Mouse (Mus musculus): ENCODE data around the gene Ptger1.
A peak's percentile ranks its signal among the peaks of the same experiment; 100 is the strongest.

Gene Ptger1

GRCm38 (mm10) chr8:83665969-83666865 is at the start of gene Ptger1:
Gene Ptger1, plus strand, starts transcription at chr8:83666678.
- no peak for DNase-seq (ENCODE audit: low spot score in 2 of 2)

GRCm38 (mm10) chr8:83617111-83617510 is 49.4 kb upstream of the Ptger1 start:
- no peak for DNase-seq (ENCODE audit: low spot score in 2 of 2)

GRCm38 (mm10) chr8:83618566-83618965 is 47.9 kb upstream of the Ptger1 start:
- no peak for DNase-seq (ENCODE audit: low spot score in 2 of 2)

DNA sequence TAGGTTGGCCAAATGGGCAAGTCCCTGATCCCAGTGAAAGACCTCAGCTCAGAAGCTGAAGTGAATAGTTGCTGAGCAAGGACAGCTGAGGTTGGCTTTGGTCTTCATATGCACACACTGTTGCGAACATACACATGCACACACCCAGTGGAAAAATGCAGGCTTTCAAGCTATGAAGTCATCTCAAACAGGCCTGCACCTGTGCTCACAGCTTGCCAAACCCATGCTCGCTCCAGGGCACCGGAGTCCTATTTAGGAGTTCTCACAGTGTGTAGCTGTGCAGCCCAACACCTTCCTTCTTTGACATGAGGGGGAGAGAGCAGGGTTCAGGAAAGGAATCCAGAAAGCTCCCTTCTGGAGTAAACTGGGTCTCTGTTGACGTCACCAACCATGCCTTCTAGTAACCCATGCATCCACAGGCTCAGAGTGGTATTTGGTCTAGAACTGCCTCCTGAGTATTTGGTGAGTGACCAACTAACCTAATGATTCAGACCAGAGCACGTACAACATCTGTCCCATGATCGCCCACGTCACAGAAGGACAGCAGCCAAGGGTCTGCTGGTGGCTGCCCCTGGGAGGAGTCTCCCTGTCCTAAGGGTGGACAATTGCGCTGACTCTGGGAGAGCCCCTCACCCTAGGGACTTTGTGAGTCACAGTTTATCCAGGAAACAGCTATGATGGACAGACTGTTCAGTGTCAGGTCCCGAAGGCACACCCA is 46.8 kb upstream of the Ptger1 start:
- no peak for DNase-seq (ENCODE audit: low spot score in 2 of 2)

DNA sequence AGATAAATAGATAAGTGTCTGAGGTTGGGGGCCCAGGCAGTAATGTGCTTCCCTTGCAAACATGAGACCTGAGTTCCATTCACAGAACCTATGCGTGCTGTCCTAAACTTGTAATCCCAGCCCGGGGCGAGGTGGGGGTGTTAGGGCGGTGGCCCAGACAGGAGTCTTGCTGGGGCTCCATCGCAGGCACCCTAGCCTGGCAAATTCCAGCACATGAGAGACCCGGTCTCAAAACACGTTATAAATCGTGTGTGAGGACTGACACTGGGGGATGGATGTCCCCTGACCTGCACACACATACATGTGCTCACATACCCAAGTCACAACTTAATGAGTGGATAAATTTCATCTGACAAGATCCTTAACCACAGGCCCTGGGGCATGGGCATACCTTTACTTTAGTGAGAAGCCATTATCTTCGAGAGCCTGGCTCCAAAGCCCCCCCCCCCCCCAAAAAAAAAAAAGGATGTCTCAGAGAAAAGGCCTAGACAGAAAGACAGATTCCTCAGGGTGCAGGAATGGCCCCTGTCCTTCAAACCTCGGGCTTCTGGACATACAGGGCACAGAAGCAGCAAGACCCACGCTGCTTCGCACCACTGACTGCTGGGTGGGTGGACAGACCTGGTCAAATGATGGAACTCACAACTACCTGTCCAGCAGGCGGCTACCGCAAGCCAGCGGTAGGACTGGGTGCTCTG is 44.6 kb upstream of the Ptger1 start:
- DNase-seq (ENCODE audit: low spot score in 2 of 2), result no peak

DNA sequence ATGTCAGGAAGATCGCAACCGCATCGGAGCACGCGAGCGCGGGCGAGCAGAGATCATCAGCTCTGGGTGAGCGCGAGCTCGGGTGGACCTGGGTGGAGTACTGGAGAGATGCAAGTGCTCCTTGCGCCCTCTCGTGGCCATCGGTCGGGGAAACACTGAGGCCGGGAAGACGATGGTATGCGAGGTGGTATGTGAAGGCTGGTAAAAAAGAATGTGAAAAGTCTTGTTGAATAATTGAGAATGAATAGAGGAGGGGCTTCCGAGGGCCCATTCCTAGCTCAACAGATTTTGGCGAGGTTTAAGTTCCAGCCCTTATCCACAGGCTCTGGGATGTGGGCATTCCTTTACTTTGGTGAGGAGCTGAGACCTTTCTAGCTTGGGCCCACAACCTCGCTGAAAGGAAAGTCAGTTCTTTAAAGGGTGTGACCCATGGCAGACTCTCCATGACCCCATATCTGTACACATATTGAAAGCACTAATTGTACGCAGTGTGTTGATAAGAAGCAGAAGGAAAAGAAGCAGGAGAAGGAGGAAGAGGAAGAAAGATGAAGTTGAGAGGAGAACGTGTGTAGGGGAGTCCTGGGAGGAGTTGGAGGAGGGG is 44.0 kb upstream of the Ptger1 start:
- peak; percentile 89 to 94 for DNase-seq (ENCODE audit: low spot score in 2 of 2)

DNA sequence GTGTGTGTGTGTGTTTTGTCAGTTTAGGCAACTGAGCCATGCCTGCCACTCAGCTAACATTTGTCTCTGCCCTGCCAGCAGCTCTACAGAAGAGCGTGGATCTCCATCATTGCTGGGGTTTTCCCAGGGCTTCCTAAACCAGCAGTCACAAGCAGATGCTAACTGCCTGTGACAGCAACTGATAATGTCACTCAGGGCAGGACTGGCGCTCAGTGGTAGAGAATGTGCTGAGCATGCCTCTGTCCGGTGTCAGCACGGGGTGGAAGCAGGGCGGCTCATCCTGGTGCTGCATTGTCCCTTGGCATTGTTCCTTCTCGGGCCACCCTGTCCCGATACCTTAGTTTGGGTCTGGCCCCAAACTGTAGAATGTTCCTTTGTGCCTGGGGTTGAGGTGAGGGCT is 42.9 kb upstream of the Ptger1 start:
- DNase-seq (ENCODE audit: low spot score in 2 of 2), result no peak

DNA sequence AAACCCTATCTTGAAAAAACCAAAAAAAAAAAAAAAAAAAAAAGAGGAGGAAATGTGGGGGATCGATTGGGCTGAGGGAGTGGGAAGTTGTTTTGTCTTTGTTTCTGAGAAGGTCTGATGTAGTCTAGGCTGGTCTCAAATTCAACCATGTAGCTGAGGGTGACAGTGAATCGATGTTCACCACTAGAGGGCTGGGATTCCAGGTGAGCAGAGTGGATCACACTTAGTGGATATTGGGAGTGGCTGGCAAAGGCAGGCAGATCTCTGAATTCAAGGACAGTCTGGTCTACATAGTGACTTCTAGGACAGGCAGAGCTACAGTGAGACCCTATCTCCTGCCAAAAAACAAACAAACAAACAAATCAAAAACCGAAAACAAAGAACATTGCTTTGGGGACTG is 41.7 kb upstream of the Ptger1 start:
- DNase-seq (ENCODE audit: low spot score in 2 of 2), result no peak

DNA sequence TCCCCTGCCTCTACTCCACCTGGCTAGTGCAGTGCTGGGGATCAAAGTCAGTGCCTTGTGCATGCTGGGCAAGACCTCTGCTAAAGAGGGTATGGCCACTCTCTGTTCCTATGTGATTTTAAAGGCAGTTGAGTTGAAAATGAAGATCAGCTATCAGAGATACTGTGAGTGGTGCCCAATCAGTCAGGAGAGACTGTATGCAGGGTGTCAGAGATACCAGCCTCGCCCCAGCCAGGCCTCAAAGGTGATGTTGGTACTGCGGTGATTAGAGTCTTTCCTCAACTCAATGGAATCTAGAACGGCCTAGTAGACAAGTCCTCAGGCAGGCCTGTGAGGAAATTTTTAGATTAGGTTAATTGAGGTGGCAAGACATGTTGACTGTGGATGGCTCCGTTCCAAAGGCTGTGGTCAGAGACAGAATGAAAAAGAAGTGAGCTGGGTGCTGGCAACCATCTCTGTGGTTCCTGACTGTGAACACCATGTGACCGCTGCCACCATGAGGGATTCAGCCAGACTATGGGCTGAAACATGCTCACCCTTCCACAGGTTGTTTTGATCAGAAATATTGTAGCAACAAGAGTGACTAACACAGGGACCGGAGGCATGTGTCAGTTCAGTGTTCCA is 40.7 kb upstream of the Ptger1 start:
- no peak for DNase-seq (ENCODE audit: low spot score in 2 of 2)

GRCm38 (mm10) chr8:83632083-83632707 is 34.3 kb upstream of the Ptger1 start:
- no peak for DNase-seq (ENCODE audit: low spot score in 2 of 2)

- no peak for DNase-seq (ENCODE audit: low spot score in 2 of 2)
Observed at GRCm38 (mm10) chr8:83638856-83639255, 27.6 kb upstream of the Ptger1 start.

GRCm38 (mm10) chr8:83639649-83640048 is 26.8 kb upstream of the Ptger1 start:
- no peak for DNase-seq (ENCODE audit: low spot score in 2 of 2)

GRCm38 (mm10) chr8:83647511-83647910 is 19.0 kb upstream of the Ptger1 start:
- DNase-seq (ENCODE audit: low spot score in 2 of 2), result no peak

DNA sequence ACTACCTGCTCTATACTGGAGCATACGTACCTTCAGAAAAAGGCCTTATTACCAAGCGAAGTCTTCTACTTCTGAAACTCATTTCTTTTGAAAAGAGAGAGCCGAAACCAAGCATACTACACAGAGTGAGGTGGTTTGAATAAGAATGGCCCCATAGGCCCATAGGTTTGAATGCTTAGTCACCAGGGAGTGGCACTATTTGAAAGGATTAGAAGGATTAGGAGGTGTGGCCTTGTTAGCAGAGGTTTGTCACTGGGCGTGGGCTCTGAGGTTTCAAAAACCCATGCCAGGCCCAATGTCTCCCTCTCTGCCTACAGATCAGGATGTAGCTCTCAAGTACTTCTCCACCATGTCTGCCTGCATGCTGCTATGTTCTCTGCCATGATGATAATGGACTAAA is 18.4 kb upstream of the Ptger1 start:
- no peak for DNase-seq (ENCODE audit: low spot score in 2 of 2)

- DNase-seq (ENCODE audit: low spot score in 2 of 2), result no peak
Observed at GRCm38 (mm10) chr8:83649699-83650098, 16.8 kb upstream of the Ptger1 start.

GRCm38 (mm10) chr8:83652030-83652743 is 14.3 kb upstream of the Ptger1 start, which contains the start of gene Gipc1:
Gene Gipc1, plus strand, starts transcription at chr8:83652677.
- DNase-seq (ENCODE audit: low spot score in 2 of 2), result peak; percentile 90 to 94

GRCm38 (mm10) chr8:83652744-83653661 is 13.5 kb upstream of the Ptger1 start:
- DNase-seq (ENCODE audit: low spot score in 2 of 2), result no peak

GRCm38 (mm10) chr8:83653662-83654017 is 12.8 kb upstream of the Ptger1 start:
- no peak for DNase-seq (ENCODE audit: low spot score in 2 of 2)

DNA sequence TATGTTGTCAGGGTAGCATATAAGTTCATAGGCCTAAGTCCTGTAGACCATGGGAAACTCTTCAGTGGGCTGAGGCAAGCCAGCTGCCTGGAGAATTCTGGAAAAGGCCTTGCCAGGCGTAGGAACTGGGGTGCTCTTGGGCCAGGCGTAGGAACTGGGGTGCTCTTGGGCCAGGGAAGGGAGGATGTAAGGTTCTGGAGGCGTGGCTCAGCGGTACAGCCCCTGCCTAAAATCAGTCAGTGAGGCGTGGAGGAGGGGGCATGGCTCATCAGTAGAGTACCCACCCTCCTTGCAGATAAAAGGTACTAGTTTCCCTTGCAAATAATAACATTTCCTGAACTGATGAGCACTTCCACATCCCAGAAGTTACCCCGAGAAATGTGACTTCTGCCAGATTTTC is 11.8 kb upstream of the Ptger1 start:
- no peak for DNase-seq (ENCODE audit: low spot score in 2 of 2)
